Mouse (Mus musculus) bone marrow macrophage, adult 2 months (primary cell): ENCODE results near the gene Kin. TPM values are rescaled to one million over a fixed set of nuclear protein-coding genes. Genes with fewer than 3 reads are reported as not detected.

Experiments used
- H3K27ac ChIP-seq: 2 replicates; pipeline ENCODE4 v1.5.1; 2012; ENCODE audit warnings: low read depth, low read length; ENCODE audit not compliant: insufficient read depth
- H3K4me1 ChIP-seq: 2 replicates; pipeline ENCODE4 v1.6.1; 2012; ENCODE audit warnings: low read length; ENCODE audit not compliant: control insufficient read depth, insufficient read depth
- H3K4me3 ChIP-seq: 2 replicates; pipeline ENCODE4 v1.5.1; 2012; ENCODE audit warnings: mild to moderate bottlenecking, low read length, moderate library complexity; ENCODE audit not compliant: insufficient read depth
- CTCF ChIP-seq: IDR thresholded peaks from 2 replicates; pipeline ENCODE4 v1.5.1; 2012; ENCODE audit warnings: low read depth, mild to moderate bottlenecking, low read length, moderate library complexity
- POLR2A ChIP-seq: IDR thresholded peaks from 2 replicates; pipeline ENCODE4 v1.6.1; 2012; ENCODE audit warnings: mild to moderate bottlenecking, low read depth, low read length, borderline replicate concordance
- polyA plus RNA-seq: library from polyadenylated mRNA; stranded (reverse); fragments of >200 nt; gene quantifications from 2 replicates; pipeline ENCODE4 v1.2.4, GENCODE M21; 2012; ENCODE audit not compliant: missing spikeins, insufficient read depth, insufficient read length

The Kin gene
- polyA plus RNA-seq, 1 experiment = 29.6 TPM

DNA sequence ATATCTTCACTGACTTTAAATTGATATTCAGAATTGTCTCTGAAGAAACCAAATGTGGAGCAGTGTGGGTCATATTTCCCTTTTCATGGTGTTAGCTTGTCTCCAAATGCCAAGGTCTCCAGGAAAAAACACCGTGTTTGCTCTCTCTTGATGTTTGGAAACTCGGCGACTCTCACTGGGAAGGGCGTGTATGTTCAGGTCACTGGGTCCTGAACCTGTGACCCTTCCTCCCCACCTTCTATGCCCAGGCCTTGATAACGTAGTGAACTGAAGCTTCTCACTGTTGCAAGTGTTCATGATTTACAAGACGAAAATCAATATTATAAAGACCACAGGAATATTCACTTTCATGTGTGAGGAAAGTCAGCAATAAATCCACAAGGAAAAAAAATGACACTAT is 53.5 kb downstream of the Kin start:
- no peaks in the 10 kb centered on the region for H3K4me1 ChIP-seq
- H3K4me3 ChIP-seq = no peak overlapping the region
- no peak overlapping the region for H3K27ac ChIP-seq
- no peak for TF ChIP-seq POLR2A
- no peak for TF ChIP-seq CTCF

DNA sequence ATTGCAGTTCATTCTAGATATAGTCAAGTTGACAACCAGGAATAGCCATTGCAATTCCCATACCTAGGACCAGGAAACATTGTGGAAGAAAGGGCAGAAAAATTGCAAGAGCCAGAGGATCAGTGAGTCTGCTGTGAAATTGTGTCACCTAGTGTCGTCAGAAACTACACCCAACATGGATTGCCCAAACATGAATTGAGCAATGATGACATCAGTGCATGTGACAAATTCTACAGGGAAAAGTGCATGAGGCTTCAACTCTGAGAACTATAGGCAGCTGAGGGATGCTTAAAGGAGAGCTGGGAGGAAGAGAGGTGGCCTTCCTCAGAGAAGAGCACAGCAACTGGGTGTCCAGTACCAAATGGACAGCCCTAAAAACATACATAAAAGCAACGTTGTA is 56.9 kb downstream of the Kin start:
- no peak for TF ChIP-seq CTCF
- TF ChIP-seq POLR2A = no peak
- Histone ChIP-seq H3K4me3 (no peak overlapping the region), H3K27ac (no peak overlapping the region), H3K4me1 (no peaks in the 10 kb centered on the region)

DNA sequence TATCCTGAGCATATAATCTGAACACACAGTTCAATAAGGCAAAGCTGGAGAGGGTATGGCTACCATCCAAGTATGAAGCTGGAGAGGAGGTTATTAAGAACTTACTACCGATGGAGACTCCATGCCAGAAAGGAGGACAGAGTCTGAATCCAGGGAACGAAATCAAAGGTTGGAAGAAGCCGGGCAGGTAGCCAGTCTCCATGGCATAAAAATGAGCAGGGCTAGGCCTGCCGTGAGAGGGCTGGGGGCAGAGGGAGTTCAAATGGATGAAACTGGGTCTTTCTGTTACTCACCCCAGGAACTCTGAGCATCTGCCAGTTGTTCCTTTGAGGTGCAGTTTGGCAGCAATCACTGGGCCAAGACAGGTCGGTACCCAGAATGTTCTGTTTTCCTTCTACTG is 60.1 kb downstream of the Kin start:
- Histone ChIP-seq H3K27ac (no peak overlapping the region), H3K4me1 (no peaks in the 10 kb centered on the region), H3K4me3 (no peak overlapping the region)
- TF ChIP-seq POLR2A = no peak
- no peak for TF ChIP-seq CTCF

Other genes starting within 250 kb of the Kin start
- not detected in 2 replicates for gene 4930412O13Rik, start 199.3 kb upstream of the Kin start, polyA plus RNA-seq
- gene 9230102O04Rik, start 191.1 kb upstream of the Kin start, polyA plus RNA-seq = not detected in 2 replicates
- gene Gata3, start 190.6 kb upstream of the Kin start, polyA plus RNA-seq = 1.9 TPM in 1 of 2 replicates, not detected in the other
- gene Taf3, start 32.0 kb upstream of the Kin start, polyA plus RNA-seq = 9.8 and 13.2 TPM in 2 replicates
- 260 and 268 TPM in 2 replicates for gene Atp5c1, start 83 bp upstream of the Kin start, polyA plus RNA-seq
- gene Itih2, start 50.8 kb downstream of the Kin start, polyA plus RNA-seq = 0.25 TPM in 1 of 2 replicates, not detected in the other
- 0.11 TPM in 1 of 2 replicates, not detected in the other for gene Itih5, start 73.0 kb downstream of the Kin start, polyA plus RNA-seq